Mouse (Mus musculus) testis, postnatal 10 days (tissue): Measurements from ENCODE around the gene Fcor.

Source experiments
- DNase-seq: peaks from one replicate; pipeline ENCODE4 v3.0.0; 2021; ENCODE audit warnings: low spot score

The Fcor gene

DNA sequence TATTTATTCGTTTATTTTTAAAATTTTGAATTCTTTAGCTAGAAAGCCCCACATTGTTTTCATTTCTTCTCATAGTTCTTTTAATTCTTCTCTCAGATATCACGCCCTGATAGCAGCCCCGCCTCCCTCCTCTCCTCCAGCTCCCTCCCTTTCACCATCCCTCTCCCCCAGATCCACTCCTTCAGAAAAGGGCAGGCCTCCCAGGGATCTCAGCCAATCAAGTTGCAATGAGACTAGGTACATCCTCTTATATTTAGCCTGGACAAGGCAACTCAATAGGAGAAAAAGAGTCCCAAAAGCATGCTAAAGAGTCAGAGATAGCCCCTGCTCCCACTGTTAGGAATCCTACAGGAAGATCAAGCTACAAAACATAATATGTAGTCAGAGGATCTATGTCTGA is 2.5 kb upstream of the Fcor start:
- no peak for DNase-seq

DNA sequence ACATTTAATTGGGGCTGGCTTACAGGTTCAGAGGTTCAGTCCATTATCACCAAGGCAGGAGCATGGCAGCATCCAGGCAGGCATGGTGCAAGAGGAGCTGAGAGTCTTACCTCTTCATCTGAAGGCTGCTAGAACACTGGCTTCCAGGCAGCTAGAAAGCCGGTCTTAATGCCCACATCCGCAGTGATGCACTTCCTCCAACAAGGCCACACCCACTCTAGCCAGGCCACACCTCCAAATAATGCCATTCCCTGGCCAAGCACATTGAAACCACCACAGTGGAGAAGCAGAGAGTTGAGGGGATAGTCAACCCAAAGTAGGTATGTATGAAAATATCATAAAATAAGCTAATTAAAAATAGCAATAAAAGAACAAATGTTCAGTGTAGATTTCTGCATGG is 1.8 kb downstream of the Fcor start:
- DNase-seq, result no peak

DNA sequence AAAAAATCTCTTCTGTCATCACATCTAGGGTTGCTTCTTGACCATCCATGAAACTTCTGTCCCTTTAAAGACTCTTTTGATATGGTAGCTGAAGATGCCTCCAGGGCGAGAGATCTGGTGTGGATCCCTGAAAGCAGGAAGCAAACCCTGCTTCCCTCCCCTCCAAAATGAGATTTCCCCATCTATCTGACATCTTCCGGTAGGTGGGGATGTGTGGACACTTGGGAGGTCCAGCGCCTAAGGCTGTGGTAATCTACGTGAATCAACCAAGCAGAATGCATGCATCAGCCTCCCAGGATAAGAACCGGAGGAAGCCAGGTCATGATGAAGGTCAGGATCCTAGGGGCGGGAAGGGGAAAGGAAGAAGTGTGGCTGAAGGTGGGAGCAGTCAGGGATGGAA is 6.7 kb downstream of the Fcor start, which contains the start of gene Mcemp1:
Gene Mcemp1 (plus strand): TSS at position 248 of the 400 bp plus-strand sequence.
- DNase-seq, result no peak

DNA sequence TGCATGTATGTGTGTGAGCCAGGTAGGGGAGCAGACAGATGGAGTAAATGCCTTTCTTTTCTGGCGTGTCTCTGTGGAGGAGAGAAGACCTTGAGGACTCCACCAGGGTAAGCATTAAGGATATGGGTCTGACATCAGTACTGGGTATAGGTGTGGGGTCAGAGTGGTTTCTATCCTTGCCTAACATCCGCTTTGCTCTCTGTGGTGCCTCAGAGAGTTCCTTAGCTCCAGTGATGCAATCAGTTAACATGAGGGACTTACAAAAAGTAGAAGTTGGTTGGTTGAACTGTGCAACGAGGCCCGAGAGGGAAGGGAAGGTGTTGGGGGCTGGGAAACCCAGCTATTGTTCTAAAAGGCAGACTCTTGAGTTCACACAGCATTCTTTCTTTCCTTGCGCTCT is 7.8 kb downstream of the Fcor start:
- no peak for DNase-seq

DNA sequence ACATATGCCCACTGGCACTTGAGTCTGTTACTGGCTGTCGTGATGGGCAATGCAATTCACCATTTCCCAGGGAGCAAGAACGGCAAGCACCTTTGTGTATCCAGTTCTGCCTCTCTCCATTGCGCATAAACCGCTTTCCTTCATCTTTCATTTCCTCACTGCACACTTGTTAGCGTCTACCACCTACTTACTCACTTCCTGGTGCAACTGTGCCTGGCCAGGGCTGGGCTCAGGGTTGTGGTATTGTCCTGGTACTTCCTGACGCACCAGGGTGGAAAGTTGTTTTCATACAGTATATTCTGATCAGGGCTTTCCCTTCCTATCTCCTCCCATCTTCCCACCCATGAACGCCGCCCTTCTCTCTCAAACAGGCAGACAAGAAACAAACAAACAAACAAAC is 11.3 kb downstream of the Fcor start:
- DNase-seq, result no peak

DNA sequence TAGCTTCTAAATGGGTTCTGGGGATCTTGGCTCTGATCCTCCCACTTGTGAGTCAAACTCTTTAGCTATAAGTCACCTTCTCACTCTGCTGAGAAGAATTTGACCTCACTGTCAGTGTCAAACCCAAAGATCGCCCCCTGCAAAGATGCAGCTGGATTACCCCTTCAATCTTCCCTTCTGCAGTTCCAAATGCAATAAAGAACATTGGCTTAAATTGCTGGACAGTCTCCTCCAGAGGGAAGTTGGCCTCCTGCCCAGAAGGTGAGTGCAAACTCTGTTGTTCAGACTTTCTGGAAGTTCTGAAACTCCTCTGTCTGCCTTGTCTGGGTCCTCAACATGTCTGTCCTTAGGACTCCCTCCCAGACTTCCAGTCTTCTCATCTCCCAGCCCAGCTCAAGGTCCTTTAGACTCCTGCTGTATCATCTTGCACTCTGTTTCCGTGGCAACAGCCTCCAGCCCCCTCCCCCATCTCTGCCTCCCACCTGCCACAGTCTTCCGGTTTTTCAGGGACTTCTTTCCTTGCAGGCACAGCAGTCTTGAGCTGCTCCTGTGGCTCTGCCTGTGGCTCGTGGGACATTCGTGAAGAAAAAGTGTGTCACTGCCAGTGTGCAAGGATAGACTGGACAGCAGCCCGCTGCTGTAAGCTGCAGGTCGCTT is 15.3 kb downstream of the Fcor start:
- peak; percentile 58 for DNase-seq

DNA sequence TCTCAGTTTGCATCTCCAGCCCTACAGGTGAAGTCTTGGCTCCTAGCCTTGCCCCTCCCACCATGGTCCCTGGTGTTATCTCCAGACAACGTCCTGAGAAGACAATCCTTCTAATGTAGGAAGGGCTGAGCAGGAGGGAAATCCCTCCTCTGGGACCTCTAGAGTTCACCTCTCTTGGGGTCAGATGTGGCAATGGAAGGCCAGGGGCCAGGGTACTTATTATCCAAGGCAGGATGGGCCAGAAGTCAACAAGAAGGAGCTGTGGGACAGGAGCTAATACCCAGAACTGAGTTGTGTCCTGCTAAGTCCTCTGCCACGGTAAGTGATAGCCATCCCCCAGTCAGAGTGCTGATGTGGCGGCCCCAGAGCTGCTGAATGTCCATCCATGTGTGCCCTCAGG is 16.6 kb downstream of the Fcor start, which contains the start of gene Retn:
Gene Retn (plus strand): TSS at position 245 of the 400 bp plus-strand sequence.
- no peak for DNase-seq

DNA sequence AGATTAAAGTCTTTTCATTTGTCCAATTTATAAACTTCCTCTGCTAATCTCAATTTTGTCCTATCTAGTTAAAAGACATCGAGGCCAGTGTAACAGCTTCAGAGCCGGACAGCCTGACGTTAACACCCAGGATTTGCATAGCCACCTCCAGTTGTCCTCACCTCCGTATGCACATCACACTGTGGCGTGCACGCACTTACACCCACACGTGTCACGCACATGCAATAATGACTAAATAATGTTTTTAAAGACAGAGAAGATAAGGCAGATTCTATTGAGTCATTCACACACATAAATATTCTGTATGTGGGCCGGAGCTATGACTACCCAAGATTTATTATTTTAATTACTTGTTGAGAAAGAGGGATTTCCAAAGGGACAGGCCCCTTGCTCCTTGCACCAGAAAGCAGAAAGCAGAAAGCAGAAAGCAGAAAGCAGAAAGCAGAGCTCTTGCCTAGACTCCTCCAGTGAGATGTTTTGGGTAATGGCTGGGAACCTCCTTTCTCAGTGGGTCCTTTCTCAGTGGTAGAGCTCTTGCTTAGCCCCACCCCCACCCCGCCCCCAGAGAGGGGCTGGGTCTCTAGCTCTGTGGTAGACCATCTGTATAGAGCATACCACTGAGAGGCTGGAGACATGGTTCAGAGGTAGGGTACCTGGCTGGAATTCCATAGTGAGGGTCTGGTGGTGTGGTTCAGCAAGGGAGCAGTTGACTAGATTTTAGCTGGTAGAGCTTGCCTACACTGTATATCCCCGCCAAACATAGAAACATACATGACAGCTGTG is 17.2 kb downstream of the Fcor start:
- DNase-seq, result no peak

DNA sequence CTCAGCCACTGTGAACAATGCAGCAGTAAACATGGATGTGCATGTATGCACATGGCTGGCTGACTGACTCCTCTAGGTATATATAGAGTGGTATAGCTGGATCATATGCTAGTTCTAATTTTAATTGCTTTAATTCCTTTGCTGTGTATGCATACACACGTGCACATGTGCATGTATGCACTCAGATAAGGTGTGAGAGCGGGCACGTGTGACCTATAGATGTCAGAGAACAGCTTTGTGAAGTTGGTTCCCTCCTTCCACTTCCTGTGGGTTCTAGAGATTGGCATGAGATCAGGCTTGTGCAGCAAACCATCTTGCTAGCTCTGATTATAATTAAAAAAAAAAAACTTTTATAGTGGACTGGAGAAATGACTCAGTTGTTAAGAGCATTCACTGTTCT is 19.3 kb downstream of the Fcor start:
- no peak for DNase-seq

DNA sequence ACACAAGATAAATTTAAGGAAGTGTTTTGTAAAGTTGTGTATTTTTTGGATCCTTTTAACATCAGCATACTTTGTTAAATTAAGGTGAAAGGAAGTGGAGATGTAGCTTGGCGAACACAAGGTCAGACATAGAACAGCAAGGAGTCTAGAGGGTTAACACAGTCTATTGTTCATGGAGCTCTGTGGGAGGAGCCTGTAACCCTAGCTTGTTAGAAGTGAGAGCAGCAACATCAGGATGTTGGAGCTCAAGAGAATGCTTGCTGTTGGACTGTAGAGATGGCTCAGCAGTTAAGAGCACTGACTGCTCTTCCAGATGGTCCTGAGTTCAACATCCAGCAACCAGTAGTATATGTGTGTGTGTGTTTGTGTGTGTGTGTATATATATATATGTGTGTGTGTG is 23.2 kb downstream of the Fcor start:
- no peak for DNase-seq

DNA sequence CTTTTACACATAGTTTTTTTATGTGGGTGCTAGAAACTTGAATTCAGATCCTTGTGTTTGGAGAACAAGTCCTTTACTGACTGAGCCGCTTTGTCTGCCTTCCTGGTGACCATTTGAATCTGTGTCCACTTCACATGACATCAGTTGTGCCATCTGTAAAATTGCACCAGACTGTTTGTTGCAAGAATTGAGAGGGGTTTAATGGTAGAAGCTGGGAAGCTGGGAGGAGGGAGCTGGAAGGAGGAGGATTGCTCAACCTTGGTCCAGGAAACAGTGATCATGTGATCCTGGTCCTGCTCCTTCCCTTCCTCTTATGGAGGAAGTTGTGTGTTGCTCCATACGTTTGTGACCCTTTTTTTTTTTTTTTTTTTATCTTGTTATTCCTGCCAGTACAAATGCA is 23.9 kb downstream of the Fcor start:
- DNase-seq, result no peak

DNA sequence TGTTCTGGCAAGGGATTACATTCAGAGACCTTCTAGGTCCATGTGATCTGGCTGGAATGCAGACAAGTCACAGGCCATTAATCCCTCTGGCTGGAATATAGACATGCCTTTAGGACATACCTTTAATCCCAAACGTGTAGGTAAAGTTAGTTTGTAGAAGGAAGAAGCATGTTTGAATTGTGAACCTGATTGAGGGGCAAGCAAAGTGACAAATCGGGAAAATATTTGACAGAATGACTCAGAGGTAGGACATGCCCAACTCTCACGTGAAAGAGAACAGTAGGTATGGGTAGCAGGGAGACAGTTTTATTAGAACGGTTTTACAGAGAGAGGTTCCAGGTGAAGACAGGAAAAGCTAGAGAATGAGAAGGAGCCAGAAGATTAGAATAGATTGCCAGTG is 24.6 kb downstream of the Fcor start:
- DNase-seq, result no peak

DNA sequence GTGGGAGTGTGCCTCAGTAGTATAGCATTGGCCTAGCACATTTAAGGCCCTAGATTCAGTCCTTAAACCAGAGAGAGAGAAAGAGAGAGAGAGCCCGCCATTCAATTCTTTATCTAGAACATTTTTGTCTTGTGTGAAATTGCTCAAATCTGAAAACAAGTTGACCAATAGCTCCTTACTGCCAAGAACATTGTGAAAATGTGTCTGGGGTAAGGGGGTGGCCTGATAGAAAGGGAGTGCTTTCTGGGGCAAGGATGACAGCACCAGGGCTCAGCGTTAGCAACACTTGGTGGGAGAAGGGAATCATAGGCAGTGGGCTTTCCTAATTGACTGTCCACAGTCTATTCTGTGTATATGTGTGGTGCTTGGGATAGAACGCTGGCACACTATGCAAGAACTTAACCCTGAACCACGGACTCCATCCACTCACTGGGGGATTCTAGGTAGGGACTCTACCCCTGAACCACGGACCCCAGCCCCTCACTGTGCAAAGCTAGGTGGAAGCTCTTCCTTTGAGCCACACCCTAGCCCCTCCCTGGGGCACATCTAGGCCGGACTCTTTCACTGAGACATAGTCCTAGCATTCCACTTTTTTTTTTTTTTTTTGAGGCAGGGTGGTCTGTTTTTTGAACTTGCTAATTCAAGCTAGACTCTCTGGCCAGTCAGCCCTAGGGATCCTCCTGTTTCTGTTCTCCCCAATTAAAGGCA is 25.2 kb downstream of the Fcor start:
- no peak for DNase-seq

DNA sequence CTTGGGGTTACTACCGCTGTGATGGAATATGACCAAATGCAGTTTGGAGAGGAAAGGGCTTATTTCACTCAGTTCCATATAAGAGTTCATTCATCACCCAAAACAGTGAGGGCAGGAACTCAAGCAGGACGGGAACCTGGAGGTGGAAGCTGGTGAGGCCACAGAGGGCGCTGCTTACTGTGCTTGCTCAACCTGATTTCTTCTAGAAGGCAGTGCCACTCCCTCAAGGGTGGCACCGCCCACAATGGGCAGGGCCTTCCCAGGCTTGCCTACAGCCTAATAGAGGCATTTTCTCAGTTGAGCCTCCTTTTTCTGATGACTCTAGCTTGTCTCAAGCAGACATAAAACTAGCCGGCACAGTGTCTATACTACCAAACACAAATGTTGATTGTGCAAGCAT is 26.4 kb downstream of the Fcor start:
- DNase-seq, result peak; percentile 58

DNA sequence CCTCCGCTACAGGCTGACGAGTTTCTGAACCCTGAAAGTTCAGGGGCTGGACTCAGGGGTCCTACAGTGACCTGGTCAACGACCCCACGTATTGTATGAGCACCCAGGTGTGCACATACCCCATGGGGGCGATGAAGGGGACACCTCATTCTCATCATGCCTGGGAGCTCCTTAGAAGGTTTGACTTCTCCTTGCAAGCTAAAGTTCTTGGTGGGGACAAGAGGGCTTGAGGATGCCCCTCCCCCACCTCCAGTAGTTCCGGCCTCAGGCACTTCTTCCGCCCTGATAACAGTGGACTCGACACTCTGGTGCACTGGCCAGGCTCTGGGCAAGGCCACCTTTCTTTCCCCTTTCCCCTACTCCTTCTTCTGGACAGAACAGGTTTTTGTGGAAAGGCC is 40.7 kb downstream of the Fcor start:
- peak; percentile 57 for DNase-seq

DNA sequence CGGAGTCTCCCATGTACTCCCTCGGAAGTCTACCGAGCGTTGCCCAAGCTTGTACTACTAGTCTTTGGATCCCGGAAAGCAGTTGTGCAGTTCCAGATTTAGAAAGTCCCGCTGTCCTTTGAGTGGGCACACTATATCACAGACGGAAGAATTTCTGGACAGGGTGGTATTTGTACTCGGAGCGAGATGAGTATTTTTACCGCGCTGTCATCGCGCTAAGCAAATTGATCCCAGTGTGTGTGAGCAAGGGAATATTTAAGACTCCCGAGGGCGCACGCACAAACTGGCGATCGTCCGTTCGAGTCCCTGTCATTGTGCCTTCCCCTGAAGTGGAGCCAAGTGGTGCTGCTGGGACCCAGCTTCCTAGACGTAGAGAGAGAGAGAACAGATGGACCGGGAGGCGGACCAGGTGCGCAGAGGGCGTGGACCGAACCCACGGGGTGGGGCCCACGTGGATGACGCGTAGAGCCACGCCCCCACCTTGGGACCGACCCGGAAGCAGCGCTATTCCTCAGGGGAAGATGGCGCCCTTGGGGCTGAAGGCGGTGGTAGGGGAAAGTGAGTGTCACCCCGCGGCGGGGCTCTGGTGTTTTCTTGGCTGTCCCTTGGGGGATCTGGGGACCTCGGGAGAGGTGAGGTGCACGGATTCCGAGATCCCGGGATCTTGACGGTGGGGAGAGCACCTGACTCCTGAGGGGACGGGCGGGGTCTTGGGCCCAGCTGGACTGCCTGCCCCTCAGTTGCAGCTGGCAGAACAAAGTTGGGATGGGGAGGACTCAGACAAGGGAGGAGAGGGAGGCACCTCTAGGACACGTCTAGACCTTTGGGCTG is 41.3 kb downstream of the Fcor start, which contains the start of gene Stxbp2:
Gene Stxbp2 (plus strand): TSS at position 309 of the 831 bp plus-strand sequence.
- peak; percentile 88 for DNase-seq

DNA sequence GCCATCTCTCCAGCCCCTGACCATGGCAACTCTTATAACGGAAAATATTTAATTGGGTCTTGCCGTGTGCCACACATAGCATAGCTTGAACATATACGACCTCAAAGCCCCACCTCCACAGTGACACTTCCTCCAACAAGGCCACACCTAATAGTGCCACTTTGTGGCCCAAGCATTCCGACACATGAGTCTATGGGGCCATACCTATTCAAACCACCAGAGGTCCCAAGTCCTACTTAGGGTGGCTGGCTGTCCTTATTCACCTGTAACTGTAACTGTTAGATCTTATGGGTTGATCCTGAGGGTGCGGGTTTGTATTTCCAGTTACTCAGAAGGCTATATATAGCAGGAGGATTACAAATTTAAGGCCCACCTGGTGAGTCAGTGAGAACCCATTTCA is 44.1 kb downstream of the Fcor start:
- DNase-seq, result peak; percentile 51

DNA sequence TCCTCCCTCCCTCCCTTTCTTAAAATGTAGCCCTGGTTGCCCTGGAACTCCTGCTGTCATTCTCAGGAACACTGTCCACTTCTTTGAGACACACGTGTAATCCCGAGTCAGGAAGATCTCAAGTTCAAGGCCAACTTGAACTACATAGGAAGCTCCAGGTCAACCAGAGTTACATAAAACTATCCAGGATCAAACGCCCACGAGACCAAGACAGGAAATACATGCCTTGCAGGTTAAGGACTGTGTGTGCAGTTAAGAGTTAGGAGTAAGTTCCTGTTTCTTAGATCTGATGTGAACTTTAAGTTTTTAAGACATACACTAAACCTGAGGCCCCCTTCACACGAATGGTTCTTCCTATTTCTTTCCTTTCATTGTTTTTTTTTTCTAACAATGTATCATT is 45.2 kb downstream of the Fcor start:
- no peak for DNase-seq

DNA sequence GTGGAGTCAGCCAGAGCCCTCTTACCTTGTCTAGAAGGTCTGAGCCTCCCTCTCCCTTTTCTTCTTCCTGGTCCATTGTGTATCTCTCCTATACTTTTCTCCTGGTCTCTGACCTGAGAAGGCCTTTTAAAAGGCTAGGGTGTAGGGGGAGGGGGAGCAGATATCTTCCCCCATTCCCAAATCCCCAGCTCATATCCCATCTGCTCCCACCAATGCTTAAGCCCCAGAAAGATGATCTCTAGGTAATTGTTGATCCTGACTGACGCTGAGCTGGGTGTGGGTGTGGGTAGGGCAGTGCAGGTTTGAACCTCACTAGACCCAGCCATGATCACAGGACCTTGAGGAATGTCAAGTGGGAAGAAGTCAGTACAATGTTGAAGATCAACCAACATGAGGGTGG is 46.7 kb downstream of the Fcor start, which contains the start of gene Pcp2:
Gene Pcp2 (minus strand): TSS at position 101 of the 400 bp plus-strand sequence.
- peak; percentile 29 for DNase-seq

DNA sequence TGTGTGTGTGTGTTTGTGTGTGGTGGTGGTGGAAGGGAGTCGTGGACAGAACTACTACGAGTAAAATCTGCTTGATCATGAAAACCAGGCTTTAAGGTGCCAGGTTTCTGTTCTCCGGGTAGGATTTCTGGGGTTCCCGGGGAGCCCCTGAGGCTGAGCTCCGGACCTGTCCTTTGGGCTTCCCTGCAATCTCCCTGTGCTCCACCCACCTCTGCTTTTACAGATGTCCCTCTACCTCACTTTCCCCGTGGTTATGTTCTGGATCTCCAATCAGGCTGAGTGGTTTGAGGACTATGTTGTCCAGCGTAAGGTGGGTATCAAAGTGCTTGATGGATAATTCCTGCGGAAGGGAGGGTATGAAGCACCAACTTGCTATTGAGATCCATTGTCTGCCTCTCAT is 50.0 kb downstream of the Fcor start:
- peak; percentile 36 for DNase-seq

DNA sequence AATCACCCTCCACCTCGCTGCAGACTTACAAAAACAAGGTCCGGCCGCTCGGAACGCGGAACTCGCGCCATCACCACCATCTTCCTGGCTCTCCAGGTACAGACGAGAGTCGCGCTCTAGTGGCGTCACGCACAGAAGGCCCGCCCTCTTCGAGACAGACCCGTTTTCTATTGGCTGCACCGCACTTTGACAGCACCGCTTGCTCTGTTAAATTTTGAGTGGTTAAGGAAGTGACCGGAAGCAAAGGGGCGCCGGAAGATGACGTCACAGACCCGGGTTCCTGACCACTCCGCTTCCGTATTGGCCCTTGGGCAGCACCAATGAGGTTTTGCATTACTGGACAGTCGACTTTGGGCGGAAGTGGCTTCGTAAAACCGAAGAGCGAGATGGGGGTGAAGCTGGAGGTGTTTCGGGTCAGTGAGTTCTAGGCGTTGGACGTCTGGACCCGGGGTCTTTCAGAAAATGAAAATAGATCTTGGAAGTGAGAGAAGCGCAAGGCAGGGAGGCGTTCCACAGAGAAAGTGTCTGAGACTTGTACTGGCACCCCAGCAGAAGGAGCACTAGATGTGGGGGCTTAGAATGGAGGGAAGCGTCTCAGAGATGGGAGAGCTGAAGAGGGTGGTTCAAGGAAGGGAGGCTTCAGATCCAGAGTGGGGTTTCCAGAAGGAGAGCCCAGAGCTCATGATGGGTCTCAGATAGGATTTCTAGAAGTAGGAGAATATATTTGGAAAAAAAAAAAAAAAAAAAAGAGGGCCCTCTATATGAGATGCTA is 50.8 kb downstream of the Fcor start, which contains the start of the genes Xab2 and Pet100:
Gene Xab2 (minus strand): TSS at position 118 of the 772 bp plus-strand sequence.
Gene Pet100 (plus strand): TSS at position 350 of the 772 bp plus-strand sequence.
- peak; percentile 98 for DNase-seq
